Mouse (Mus musculus) embryonic facial prominence, embryonic 14.5 days (tissue): ENCODE results near the gene Stim2. TPM values are rescaled to one million over a fixed set of nuclear protein-coding genes. Genes with fewer than 3 reads are reported as not detected.

Experiments
- ATAC-seq: fragments of 200-750 bp; cut with Nextera tagmentation; 2 replicates; pipeline ENCODE4 v1.8.0; 2017; ENCODE audit warnings: low read depth, moderate number of reproducible peaks, moderate TSS enrichment
- DNase-seq: peaks from one replicate; pipeline ENCODE4 v3.0.0-alpha.2; 2015; ENCODE audit warnings: low spot score
- H3K27ac ChIP-seq: fragments of 300-500 bp; sonication (generic); replicated peaks from 2 replicates; pipeline ENCODE4 v1.5.1; 2014; ENCODE audit warnings: low read depth, mild to moderate bottlenecking, low read length, moderate library complexity
- H3K27me3 ChIP-seq: fragments of 300-500 bp; sonication (generic); replicated peaks from 2 replicates; pipeline ENCODE4 v1.6.1; 2014; ENCODE audit warnings: low read length; ENCODE audit not compliant: control insufficient read depth, insufficient read depth
- H3K36me3 ChIP-seq: fragments of 300-500 bp; sonication (generic); 2 replicates; pipeline ENCODE4 v1.6.1; 2014; ENCODE audit warnings: low read length, mixed read lengths; ENCODE audit not compliant: control insufficient read depth, insufficient read depth
- H3K4me1 ChIP-seq: fragments of 300-500 bp; sonication (generic); 2 replicates; pipeline ENCODE4 v1.6.1; 2014; ENCODE audit warnings: antibody characterized with exemption, low read length; ENCODE audit not compliant: control insufficient read depth, insufficient read depth
- H3K4me2 ChIP-seq: fragments of 300-500 bp; sonication (generic); 2 replicates; pipeline ENCODE4 v1.6.1; 2014; ENCODE audit warnings: low read depth, mild to moderate bottlenecking, low read length, moderate library complexity, mixed read lengths
- H3K4me3 ChIP-seq: fragments of 300-500 bp; sonication (generic); 2 replicates; pipeline ENCODE4 v1.5.1; 2014; ENCODE audit warnings: low read depth, mild to moderate bottlenecking, low read length
- H3K9ac ChIP-seq: fragments of 300-500 bp; sonication (generic); 2 replicates; pipeline ENCODE4 v1.6.1; 2014; ENCODE audit warnings: low read depth, mild to moderate bottlenecking, low read length, moderate library complexity, mixed read lengths
- H3K9me3 ChIP-seq: fragments of 300-500 bp; sonication (generic); 2 replicates; pipeline ENCODE4 v1.6.1; 2016; ENCODE audit warnings: low read length; ENCODE audit not compliant: control insufficient read depth
- WGBS: fragments of 180-500 bp; shearing (Covaris S2); extraction: QIAGEN DNeasy Blood & Tissue Kit; methylation state at CpG from one replicate; pipeline ENCODE4 v1.1.7; 2014; 5-methylcytosine and 5-hydroxymethylcytosine counted together
- polyA plus RNA-seq: library from polyadenylated mRNA; unstranded; fragments of >200 nt; fragmentation: Nextera tagmentation; extraction: Ambion mirVana; gene quantifications from 2 replicates; pipeline ENCODE4 v1.2.1, GENCODE M21; 2014

The Stim2 gene
- polyA plus RNA-seq, 1 experiment from 2014 or later, result 38.1 TPM

DNA sequence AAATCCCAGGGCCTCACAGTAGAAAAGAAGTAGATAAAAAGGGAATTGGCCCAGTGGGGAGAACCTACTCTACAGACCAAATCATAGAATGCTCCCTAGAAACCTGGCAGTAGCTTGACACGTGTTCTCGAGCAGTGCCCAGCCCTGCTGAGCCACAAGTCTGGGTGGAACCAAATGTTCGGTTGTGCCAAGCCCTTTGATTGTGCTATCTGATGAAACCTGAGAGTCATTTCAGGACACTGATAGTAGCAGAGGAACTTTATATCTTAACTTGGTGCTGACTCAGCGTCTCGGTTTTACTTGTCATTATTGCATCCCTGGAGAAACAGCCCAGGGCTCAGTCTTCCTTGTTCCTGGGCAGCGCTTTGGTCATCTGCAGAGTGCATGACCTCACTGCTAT is 61.7 kb downstream of the Stim2 start:
- Histone ChIP-seq H3K27ac (no peak overlapping the region), H3K9ac (no peak overlapping the region), H3K27me3 (no peaks in the 10 kb centered on the region), H3K36me3 (peaks cover 9% of the 10 kb centered on the region; the same call in 1 of the 2 replicates), H3K9me3 (no peaks in the 10 kb centered on the region), H3K4me2 (no peak overlapping the region), H3K4me1 (no peaks in the 10 kb centered on the region), H3K4me3 (no peak overlapping the region)
- WGBS, result 78% methylated on average over 6 of the region's 6 CpGs
- DNase-seq (no peak), ATAC-seq (no peak)

- no peaks in the 10 kb centered on the region for H3K27me3 ChIP-seq
- no peaks in the 10 kb centered on the region for H3K4me1 ChIP-seq
- no peak overlapping the region for H3K9ac ChIP-seq
- H3K4me2 ChIP-seq, result no peak overlapping the region
- no peaks in the 10 kb centered on the region for H3K9me3 ChIP-seq
- no peak for DNase-seq
- H3K4me3 ChIP-seq, result no peak overlapping the region
- peaks cover 6% of the 10 kb centered on the region; the same call in 1 of the 2 replicates for H3K36me3 ChIP-seq
- no peak for ATAC-seq
- no peak overlapping the region for H3K27ac ChIP-seq
- WGBS, result 75% methylated on average over 7 of the region's 7 CpGs
These were observed 63.8 kb downstream of the Stim2 start for GRCm38 (mm10) chr5:54062079-54062478.

- Histone ChIP-seq H3K9ac (no peak overlapping the region), H3K4me1 (no peaks in the 10 kb centered on the region), H3K4me3 (no peak overlapping the region), H3K27ac (no peak overlapping the region), H3K4me2 (no peak overlapping the region), H3K27me3 (no peaks in the 10 kb centered on the region), H3K9me3 (no peaks in the 10 kb centered on the region), H3K36me3 (no peaks in the 10 kb centered on the region)
- ATAC-seq (no peak), DNase-seq (no peak)
- 72% methylated on average over 3 of the region's 3 CpGs for WGBS
These were observed 69.3 kb downstream of the Stim2 start for GRCm38 (mm10) chr5:54067591-54067990.

- H3K4me1 ChIP-seq, result peaks cover 8% of the 10 kb centered on the region
- H3K36me3 ChIP-seq, result no peaks in the 10 kb centered on the region
- ATAC-seq (no peak), DNase-seq (no peak)
- no peak overlapping the region for H3K4me3 ChIP-seq
- H3K27me3 ChIP-seq, result no peaks in the 10 kb centered on the region
- no peaks in the 10 kb centered on the region for H3K9me3 ChIP-seq
- H3K4me2 ChIP-seq, result no peak overlapping the region
- no peak overlapping the region for H3K27ac ChIP-seq
- WGBS, result 89% methylated on average over 2 of the region's 2 CpGs
- H3K9ac ChIP-seq, result no peak overlapping the region
These were observed 72.2 kb downstream of the Stim2 start for GRCm38 (mm10) chr5:54070549-54070948.

DNA sequence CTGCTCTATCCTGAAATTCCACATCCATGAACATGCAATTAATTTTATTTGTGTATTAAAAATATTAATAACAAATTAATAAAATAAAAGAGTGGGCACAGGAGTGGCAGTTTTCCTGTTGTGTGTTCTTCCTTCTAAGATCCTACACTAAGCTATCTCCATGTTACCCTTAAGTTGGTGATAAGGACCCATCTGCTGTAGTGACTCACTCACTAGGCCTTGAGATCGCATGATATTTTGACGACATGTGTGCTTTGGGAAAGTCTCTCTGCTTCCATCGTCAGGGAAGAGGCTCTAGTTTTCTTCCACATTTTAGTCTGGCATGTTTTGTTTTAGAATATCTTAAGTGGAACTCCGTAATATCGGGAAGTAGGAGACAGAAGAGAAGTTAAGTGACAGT is 73.0 kb downstream of the Stim2 start:
- DNase-seq (no peak), ATAC-seq (no peak)
- Histone ChIP-seq H3K4me2 (no peak overlapping the region), H3K27ac (no peak overlapping the region), H3K9ac (no peak overlapping the region), H3K36me3 (no peaks in the 10 kb centered on the region), H3K27me3 (no peaks in the 10 kb centered on the region), H3K9me3 (no peaks in the 10 kb centered on the region), H3K4me1 (peaks cover 8% of the 10 kb centered on the region), H3K4me3 (no peak overlapping the region)
- WGBS, result 87% methylated on average over 5 of the region's 5 CpGs

DNA sequence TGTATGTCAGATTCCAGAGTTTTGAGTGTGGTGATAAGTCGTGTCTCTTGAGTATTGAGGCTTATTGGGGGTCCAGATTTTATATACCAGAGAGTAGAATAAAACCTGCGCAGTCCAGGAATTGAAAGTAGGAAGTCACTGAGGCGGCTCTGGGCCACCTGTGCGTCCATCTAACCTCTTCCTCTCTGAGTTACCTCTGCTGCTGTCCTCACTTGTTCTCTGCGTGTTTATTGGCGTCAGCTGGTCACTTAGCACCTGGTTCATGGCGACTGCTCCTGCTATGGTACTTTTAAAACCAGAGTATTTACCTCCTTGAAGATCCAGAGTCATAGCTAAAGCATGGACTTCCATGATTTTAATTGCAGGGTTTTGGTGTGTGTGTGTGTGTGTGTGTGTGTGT is 73.4 kb downstream of the Stim2 start:
- Histone ChIP-seq H3K4me2 (no peak overlapping the region), H3K4me1 (peaks cover 8% of the 10 kb centered on the region), H3K27ac (no peak overlapping the region), H3K36me3 (no peaks in the 10 kb centered on the region), H3K4me3 (no peak overlapping the region), H3K9me3 (no peaks in the 10 kb centered on the region), H3K9ac (no peak overlapping the region), H3K27me3 (no peaks in the 10 kb centered on the region)
- WGBS, result 87% methylated on average over 7 of the region's 7 CpGs
- ATAC-seq (no peak), DNase-seq (no peak)

GRCm38 (mm10) chr5:54073291-54073690 is 75.0 kb downstream of the Stim2 start:
- H3K4me3 ChIP-seq, result no peak overlapping the region
- H3K4me2 ChIP-seq, result no peak overlapping the region
- no peak overlapping the region for H3K9ac ChIP-seq
- 6% methylated on average over 1 of the region's 1 CpGs for WGBS
- ATAC-seq (0 out of 2 replicates have a peak, but pooled peaks have one; percentile 18), DNase-seq (peak; percentile 75)
- H3K36me3 ChIP-seq, result no peaks in the 10 kb centered on the region
- peaks cover 8% of the 10 kb centered on the region for H3K4me1 ChIP-seq
- no peak overlapping the region for H3K27ac ChIP-seq
- no peaks in the 10 kb centered on the region for H3K27me3 ChIP-seq
- no peaks in the 10 kb centered on the region for H3K9me3 ChIP-seq

- WGBS, result 84% methylated on average over 1 of the region's 1 CpGs
- Histone ChIP-seq H3K9me3 (no peaks in the 10 kb centered on the region), H3K27ac (no peak overlapping the region), H3K4me1 (no peaks in the 10 kb centered on the region), H3K4me2 (no peak overlapping the region), H3K9ac (no peak overlapping the region), H3K36me3 (no peaks in the 10 kb centered on the region), H3K4me3 (no peak overlapping the region), H3K27me3 (no peaks in the 10 kb centered on the region)
- DNase-seq, result no peak
- no peak for ATAC-seq
These were observed 81.7 kb downstream of the Stim2 start for GRCm38 (mm10) chr5:54079997-54080396.

DNA sequence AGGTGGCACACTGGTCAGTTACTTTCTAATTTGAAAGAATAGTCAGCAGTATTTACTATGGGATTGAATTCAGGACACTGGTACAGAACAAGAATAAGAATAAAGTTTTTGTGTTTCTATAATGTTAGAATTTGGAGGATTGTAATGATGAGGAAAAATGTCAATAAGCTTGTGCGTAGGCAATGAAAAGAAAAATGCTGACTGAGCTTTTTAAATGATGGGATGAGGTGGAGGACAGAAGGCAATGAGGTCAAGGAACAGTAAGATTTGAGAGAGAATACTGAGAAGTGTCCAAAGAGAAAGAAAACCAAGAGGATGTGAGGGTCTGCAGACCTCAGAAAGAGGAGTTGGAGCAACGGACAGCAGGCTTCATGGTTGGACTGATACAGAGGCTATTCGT is 89.6 kb downstream of the Stim2 start:
- no peak overlapping the region for H3K4me2 ChIP-seq
- ATAC-seq (no peak), DNase-seq (no peak)
- H3K9me3 ChIP-seq, result no peaks in the 10 kb centered on the region
- no peak overlapping the region for H3K9ac ChIP-seq
- H3K27ac ChIP-seq, result no peak overlapping the region
- no peaks in the 10 kb centered on the region for H3K27me3 ChIP-seq
- 91% methylated on average over 3 of the region's 3 CpGs for WGBS
- H3K4me1 ChIP-seq, result peaks cover 4% of the 10 kb centered on the region; the same call in 1 of the 2 replicates
- H3K36me3 ChIP-seq, result no peaks in the 10 kb centered on the region
- no peak overlapping the region for H3K4me3 ChIP-seq
